Mouse (Mus musculus): ENCODE results near the gene Dap.

Dap gene

GRCm38 (mm10) chr15:31297777-31298137 lies 73.6 kb downstream of the Dap start:
- in situ Hi-C loops (cut with MboI, MseI), result no loop called here

- in situ Hi-C loops (cut with MboI, MseI), result no loop called here
Measured at GRCm38 (mm10) chr15:31299258-31299917, 75.3 kb downstream of the Dap start.

DNA sequence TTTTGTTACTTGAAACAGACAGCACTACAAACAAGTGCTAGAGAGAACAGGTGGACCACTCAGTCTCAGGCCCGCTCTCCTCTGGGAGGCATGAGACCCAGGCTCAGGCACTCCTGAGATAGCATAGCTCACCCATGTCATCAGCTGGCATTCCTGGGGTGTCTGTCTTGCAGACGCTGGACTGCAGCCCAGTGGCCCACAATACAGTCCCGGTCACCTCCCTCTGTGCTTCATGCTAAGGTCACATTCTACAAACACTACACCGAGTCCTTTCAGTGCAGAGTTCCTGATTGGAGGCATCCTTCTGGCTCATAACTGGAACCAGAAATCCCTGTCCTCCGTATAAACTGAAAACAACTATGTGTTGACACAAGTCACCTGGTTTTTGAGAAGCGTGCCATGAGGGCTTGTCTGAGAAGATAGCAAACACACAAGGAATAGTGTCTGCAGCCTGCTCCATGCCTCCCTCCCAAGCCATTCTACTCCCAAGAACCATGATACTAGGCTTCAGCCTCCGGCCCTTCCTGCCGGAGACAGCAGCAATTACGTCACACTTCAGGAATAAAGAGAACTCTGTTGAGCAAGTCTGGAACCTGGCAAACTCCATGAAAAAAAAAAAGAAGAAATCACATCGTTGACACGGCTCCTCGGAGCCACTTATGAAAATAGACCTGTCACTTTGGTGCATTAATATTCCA lies 78.3 kb downstream of the Dap start:
- in situ Hi-C loops (cut with MboI, MseI), result loop anchor here (10.0 kb wide), 1 partner anchor 1862 kb away; no protein-coding TSS in a partner anchor

GRCm38 (mm10) chr15:31304302-31304701 lies 80.2 kb downstream of the Dap start:
- in situ Hi-C loops (cut with MboI, MseI), result loop anchor here (10.0 kb wide), 1 partner anchor 1860 kb away; no protein-coding TSS in a partner anchor

GRCm38 (mm10) chr15:31305181-31305580 lies 81.1 kb downstream of the Dap start:
- in situ Hi-C loops (cut with MboI, MseI), result loop anchor here (10.0 kb wide), 1 partner anchor 1860 kb away; no protein-coding TSS in a partner anchor

- in situ Hi-C loops (cut with MboI, MseI), result loop anchor here (10.0 kb wide), 1 partner anchor 1858 kb away; no protein-coding TSS in a partner anchor
Measured at GRCm38 (mm10) chr15:31306726-31307125, 82.6 kb downstream of the Dap start.

DNA sequence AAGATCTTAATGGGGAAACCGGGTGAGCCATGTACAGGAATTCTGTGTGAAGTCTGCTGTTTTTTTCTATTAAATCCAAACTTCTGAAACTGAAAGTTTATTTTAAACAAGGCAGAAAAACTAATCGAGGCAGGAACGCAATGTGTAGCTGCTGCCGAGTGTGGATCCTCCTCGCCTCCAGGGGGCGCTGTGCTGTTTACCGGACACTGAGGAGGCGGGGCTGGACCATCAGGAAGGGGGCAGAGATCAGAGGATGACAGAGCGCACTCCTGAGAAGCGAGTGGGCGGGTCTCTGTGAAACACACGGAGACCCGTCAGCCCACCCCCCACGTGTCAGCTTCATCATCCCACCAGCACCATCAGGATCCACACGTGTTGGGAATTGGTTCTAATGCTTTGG lies 85.4 kb downstream of the Dap start:
- in situ Hi-C loops (cut with MboI, MseI), result loop anchor here (10.0 kb wide), 1 partner anchor 1855 kb away; no protein-coding TSS in a partner anchor

DNA sequence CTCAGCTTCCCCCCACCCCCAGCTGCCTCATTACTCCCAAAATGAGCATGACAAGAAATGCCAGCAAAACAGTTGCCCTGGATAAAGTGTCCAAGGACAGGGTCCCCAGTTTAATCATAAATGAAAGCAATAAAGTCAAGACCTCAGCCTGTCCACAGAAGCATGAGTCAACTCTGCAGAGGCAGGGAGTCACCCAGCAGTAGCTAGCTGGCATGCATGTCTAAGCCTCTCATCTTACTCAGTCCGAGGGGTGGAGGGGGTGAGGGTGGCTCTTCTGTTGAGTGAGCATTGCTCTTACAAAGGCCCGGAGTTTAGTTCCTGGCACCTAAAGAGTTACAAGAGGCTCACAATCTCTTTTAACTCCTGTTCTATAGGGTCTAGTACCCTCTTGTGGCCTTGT lies 87.9 kb downstream of the Dap start:
- in situ Hi-C loops (cut with MboI, MseI), result no loop called here

GRCm38 (mm10) chr15:31315630-31316231 lies 91.6 kb downstream of the Dap start:
- in situ Hi-C loops (cut with MboI, MseI), result no loop called here

GRCm38 (mm10) chr15:31317056-31317805 lies 93.1 kb downstream of the Dap start:
- in situ Hi-C loops (cut with MboI, MseI), result no loop called here

GRCm38 (mm10) chr15:31318158-31318955 lies 94.2 kb downstream of the Dap start:
- in situ Hi-C loops (cut with MboI, MseI), result no loop called here

- in situ Hi-C loops (cut with MboI, MseI), result no loop called here
Measured at GRCm38 (mm10) chr15:31319046-31319445, 94.9 kb downstream of the Dap start.

GRCm38 (mm10) chr15:31320598-31321377 lies 96.7 kb downstream of the Dap start:
- in situ Hi-C loops (cut with MboI, MseI), result no loop called here

- in situ Hi-C loops (cut with MboI, MseI), result no loop called here
Measured at GRCm38 (mm10) chr15:31323684-31324083, 99.6 kb downstream of the Dap start.
